ENCODE assay signal across 26 mouse cellular contexts in genomic region chr11:118012595-118012994, GRCm38 (mm10). TPM values are rescaled to one million over a fixed set of nuclear protein-coding genes. Genes with fewer than 3 reads are reported as not detected.
A peak's percentile ranks its signal among the peaks of the same experiment; 100 is the strongest.
DNase-seq lines count a peak whose midpoint lies in the region; ATAC-seq and TF ChIP-seq lines count a peak whose summit lies in the region.
"Had no signal": no experiment of that assay in that cellular context is flagged by ENCODE, and none has a peak within 500 bp of the region (broad histone marks: within the 10 kb centered on the region; RNA-seq: fewer than 3 reads in every experiment).

No protein-coding gene starts in this region.

- no peak overlapping the region for H3K9ac ChIP-seq in intestine, embryonic 16.5 days (ENCODE audit: low read depth, low read length)
- H3K9ac ChIP-seq in hindbrain, embryonic 16.5 days (ENCODE audit: low read depth, low read length) = no peak overlapping the region
- H3K9ac ChIP-seq: forebrain, embryonic 13.5 days; heart, embryonic 12.5 days; limb, embryonic 12.5 days; liver, embryonic 13.5 days; midbrain, embryonic 13.5 days; neural tube, embryonic 12.5 days had no signal

- 65% methylated on average over 1 of the region's 1 CpGs for WGBS in intestine, embryonic 16.5 days
- 88% methylated on average over 1 of the region's 1 CpGs for WGBS in kidney, adult 2 months
- 91% methylated on average over 1 of the region's 1 CpGs for WGBS in hindbrain, embryonic 16.5 days

- no peak for TF ChIP-seq POLR2A in kidney, adult 2 months (IDR thresholded peaks at IDR 0.05; ENCODE audit: low read depth, low read length)

- no peak overlapping the region for H3K4me3 ChIP-seq in intestine, embryonic 16.5 days (ENCODE audit: low read length)
- no peak overlapping the region for H3K4me3 ChIP-seq in kidney, adult 2 months (ENCODE audit: insufficient read depth, low read depth, low read length)
- no peak overlapping the region for H3K4me3 ChIP-seq in hindbrain, embryonic 16.5 days (ENCODE audit: low read length)
- H3K4me3 ChIP-seq: erythroblast, embryonic 14.5 days; forebrain, embryonic 13.5 days; heart, embryonic 12.5 days; hindbrain, embryonic 10.5 days; limb, embryonic 12.5 days; liver, embryonic 13.5 days; megakaryocyte, embryonic 14.5 days; midbrain, embryonic 13.5 days; neural tube, embryonic 12.5 days had no signal

- H3K4me2 ChIP-seq in intestine, embryonic 16.5 days (ENCODE audit: low read depth, low read length) = no peak overlapping the region
- no peak overlapping the region for H3K4me2 ChIP-seq in hindbrain, embryonic 16.5 days (ENCODE audit: low read length)
- H3K4me2 ChIP-seq: forebrain, embryonic 13.5 days; heart, embryonic 12.5 days; limb, embryonic 12.5 days; liver, embryonic 13.5 days; midbrain, embryonic 13.5 days; neural tube, embryonic 12.5 days had no signal

- TF ChIP-seq CTCF in kidney, adult 2 months (conservative IDR thresholded peaks at IDR 0.05; ENCODE audit: insufficient read depth, insufficient read length, low read depth, low read length) = no peak

- peak; percentile 16; the same call in 1 of the 2 replicates for ATAC-seq in intestine, embryonic 16.5 days
- no peak for ATAC-seq in hindbrain, embryonic 16.5 days
- no peak for ATAC-seq in cerebellum, adult (ENCODE audit: insufficient number of reproducible peaks, low FRiP score, low TSS enrichment)
- ATAC-seq: forebrain, embryonic 13.5 days; midbrain, embryonic 13.5 days had no signal

- H3K36me3 ChIP-seq in intestine, embryonic 16.5 days (ENCODE audit: control insufficient read depth, insufficient read depth, low read length) = peaks cover 4% of the 10 kb centered on the region; the same call in 1 of the 2 replicates
- H3K36me3 ChIP-seq in kidney, adult 2 months (ENCODE audit: control insufficient read depth, insufficient read depth, low read length) = no peaks in the 10 kb centered on the region
- H3K36me3 ChIP-seq in hindbrain, embryonic 16.5 days (ENCODE audit: control insufficient read depth, insufficient read depth, low read length) = peaks cover 8% of the 10 kb centered on the region; the same call in 1 of the 2 replicates

- peaks cover 50% of the 10 kb centered on the region for H3K4me1 ChIP-seq in intestine, embryonic 16.5 days (ENCODE audit: control insufficient read depth, insufficient read depth, low read length)
- peaks cover 22% of the 10 kb centered on the region for H3K4me1 ChIP-seq in kidney, adult 2 months (ENCODE audit: control insufficient read depth, insufficient read depth, low read length)
- peaks cover 10% of the 10 kb centered on the region for H3K4me1 ChIP-seq in hindbrain, embryonic 16.5 days (ENCODE audit: control insufficient read depth, insufficient read depth, low read depth, low read length)

- peak; percentile 61 for DNase-seq in adrenal gland, adult 2 months
- DNase-seq in adrenal gland, postnatal 4 days (ENCODE audit: low spot score in 2 of 2) = no peak
- DNase-seq in 3134 (ENCODE audit: extremely low read depth, insufficient read length, low spot score) = peak; percentile 86
- peak; percentile 59 for DNase-seq in NIH3T3 (ENCODE audit: low read depth)
- no peak for DNase-seq in kidney, adult 2 months
- DNase-seq: cerebellum, adult 2 months; cerebellum, postnatal 36 days; heart, postnatal 10 days; kidney, adult 8-10 months; kidney, postnatal 10 days; liver, embryonic 13.5 days; lung, adult 2 months; right cerebral cortex, postnatal 14 days; thymus, postnatal 14 days had no signal

- H3K27ac ChIP-seq in intestine, embryonic 16.5 days (ENCODE audit: low read length) = peak overlapping the region; percentile 42; the same call in 1 of the 2 replicates
- no peak overlapping the region for H3K27ac ChIP-seq in kidney, adult 2 months (ENCODE audit: insufficient read depth, low read depth, low read length)
- no peak overlapping the region for H3K27ac ChIP-seq in hindbrain, embryonic 16.5 days (ENCODE audit: low read depth, low read length)
- H3K27ac ChIP-seq: forebrain, embryonic 13.5 days; limb, embryonic 12.5 days; liver, embryonic 13.5 days; midbrain, embryonic 13.5 days; neural tube, embryonic 12.5 days had no signal

- no peaks in the 10 kb centered on the region for H3K27me3 ChIP-seq in intestine, embryonic 16.5 days (replicated peaks; ENCODE audit: control insufficient read depth, insufficient read depth, low read length)
- no peaks in the 10 kb centered on the region for H3K27me3 ChIP-seq in kidney, adult 2 months (replicated peaks; ENCODE audit: control insufficient read depth, insufficient read depth, low read length)
- no peaks in the 10 kb centered on the region for H3K27me3 ChIP-seq in hindbrain, embryonic 16.5 days (replicated peaks; ENCODE audit: control insufficient read depth, insufficient read depth, low read length)
- H3K27me3 ChIP-seq: forebrain, embryonic 13.5 days; heart, embryonic 12.5 days; limb, embryonic 12.5 days; liver, embryonic 13.5 days; megakaryocyte, embryonic 14.5 days; midbrain, embryonic 13.5 days; neural tube, embryonic 12.5 days had no signal

- no peaks in the 10 kb centered on the region for H3K9me3 ChIP-seq in intestine, embryonic 16.5 days (ENCODE audit: control insufficient read depth, low read length)
- no peaks in the 10 kb centered on the region for H3K9me3 ChIP-seq in hindbrain, embryonic 16.5 days (ENCODE audit: control insufficient read depth, low read length)
- H3K9me3 ChIP-seq: forebrain, embryonic 13.5 days; G1E; heart, embryonic 12.5 days; hindbrain, embryonic 10.5 days; limb, embryonic 12.5 days; liver, embryonic 13.5 days; megakaryocyte, embryonic 14.5 days; midbrain, embryonic 13.5 days; neural tube, embryonic 12.5 days had no signal

RNA-seq across cellular contexts. Expression of gene Pgs1, which starts 26.5 kb away (rescaled TPM):
- 10 to 100 TPM; 53.9 to 54.5 TPM for total RNA-seq in adrenal gland, adult 2 months (2021)
- polyA plus RNA-seq in adrenal gland, adult 2 months (2012; rRNA removed) = 99.4 and 165 TPM in 2 replicates
- total RNA-seq in adrenal gland, postnatal 4 days (2021) = 10 to 100 TPM; 39.1 to 40.4 TPM
- polyA plus RNA-seq in intestine, embryonic 16.5 days (2015; fragmentation: Nextera tagmentation; extraction: Ambion mirVana) = 33.9 and 35.7 TPM in 2 replicates
- 29.7 and 30.4 TPM in 2 replicates for polyA plus RNA-seq in kidney, adult 2 months (2012; rRNA removed)
- polyA plus RNA-seq in hindbrain, embryonic 16.5 days (2015; fragmentation: Nextera tagmentation; extraction: Ambion mirVana) = 67.3 and 68.4 TPM in 2 replicates

RNA-seq across cellular contexts. Expression of gene Socs3, which starts 42.7 kb away (rescaled TPM):
- total RNA-seq in adrenal gland, adult 2 months (2021) = 1 to 10 TPM; 3.2 to 6.9 TPM
- 14.1 and 14.8 TPM in 2 replicates for polyA plus RNA-seq in adrenal gland, adult 2 months (2012; rRNA removed)
- 10 to 100 TPM; 11.8 to 12.7 TPM for total RNA-seq in adrenal gland, postnatal 4 days (2021)
- 18.9 and 21.2 TPM in 2 replicates for polyA plus RNA-seq in intestine, embryonic 16.5 days (2015; fragmentation: Nextera tagmentation; extraction: Ambion mirVana)
- 4.3 and 5.0 TPM in 2 replicates for polyA plus RNA-seq in kidney, adult 2 months (2012; rRNA removed)
- 7.5 and 8.9 TPM in 2 replicates for polyA plus RNA-seq in hindbrain, embryonic 16.5 days (2015; fragmentation: Nextera tagmentation; extraction: Ambion mirVana)

Comparison
In these comparisons a context has a peak if more than half of its experiments do, and no peak if none do; other contexts are left out.
1. DNase-seq: peak in adrenal gland, adult 2 months (single experiment), 3134 (single experiment) and NIH3T3 (single experiment); none in adrenal gland, postnatal 4 days (0 of 2) and kidney, adult 2 months (single experiment).